Mouse (Mus musculus) embryonic facial prominence, embryonic 13.5 days (tissue): ENCODE measurements around the gene Cela3a. TPM values are rescaled to one million over a fixed set of nuclear protein-coding genes. Genes with fewer than 3 reads are reported as not detected.

Experiments
- polyA plus RNA-seq: library from polyadenylated mRNA; unstranded; fragments of >200 nt; fragmentation: Nextera tagmentation; extraction: Ambion mirVana; gene quantifications from 2 replicates; pipeline ENCODE4 v1.2.1, GENCODE M21; 2015

Gene Cela3a
- polyA plus RNA-seq, 1 experiment from 2014 or later: not detected

Other genes with a start within 250 kb of the Cela3a start
- gene Wnt4, start 132.3 kb downstream of the Cela3a start, polyA plus RNA-seq: 5.0 and 6.7 TPM in 2 replicates
- gene Cdc42, start 52.1 kb downstream of the Cela3a start, polyA plus RNA-seq: 700 and 721 TPM in 2 replicates
- 0.29 TPM in 1 of 2 replicates, not detected in the other for gene Cela3b, start 20.7 kb upstream of the Cela3a start, polyA plus RNA-seq
- gene 1700013G24Rik, start 43.5 kb upstream of the Cela3a start, polyA plus RNA-seq: not detected in 2 replicates
- 28.2 and 30.0 TPM in 2 replicates for gene Hspg2, start 59.0 kb upstream of the Cela3a start, polyA plus RNA-seq
- gene Ldlrad2, start 164.8 kb upstream of the Cela3a start, polyA plus RNA-seq: not detected in 2 replicates
- 83.3 and 86.5 TPM in 2 replicates for gene Usp48, start 184.0 kb upstream of the Cela3a start, polyA plus RNA-seq